ENCODE assay signal across 21 mouse cellular contexts in genomic region chr9:120851914-120852313, GRCm38 (mm10).
"Had no signal": no experiment of that assay in that cellular context is flagged by ENCODE, and none has a peak within 500 bp of the region (broad histone marks: within the 10 kb centered on the region; RNA-seq: fewer than 3 reads in every experiment).

No protein-coding gene starts in this region.

- H3K4me3 ChIP-seq: kidney, embryonic 15.5 days; limb, embryonic 10.5 days; limb, embryonic 13.5 days; liver, embryonic 12.5 days; liver, embryonic 15.5 days; lung, embryonic 15.5 days; megakaryocyte, embryonic 14.5 days; midbrain, embryonic 10.5 days; midbrain, embryonic 13.5 days; myocyte had no signal

- H3K4me1 ChIP-seq: liver, embryonic 12.5 days; liver, embryonic 15.5 days had no signal

- H3K9me3 ChIP-seq: kidney, embryonic 15.5 days; limb, embryonic 10.5 days; limb, embryonic 13.5 days; liver, embryonic 12.5 days; liver, embryonic 15.5 days; lung, embryonic 15.5 days; midbrain, embryonic 10.5 days; midbrain, embryonic 13.5 days had no signal

- H3K36me3 ChIP-seq: kidney, embryonic 15.5 days; limb, embryonic 10.5 days; limb, embryonic 13.5 days; liver, embryonic 12.5 days; liver, embryonic 15.5 days; lung, embryonic 15.5 days; midbrain, embryonic 10.5 days; midbrain, embryonic 13.5 days had no signal

- H3K4me2 ChIP-seq: kidney, embryonic 15.5 days; limb, embryonic 13.5 days; liver, embryonic 12.5 days; liver, embryonic 15.5 days; lung, embryonic 15.5 days; midbrain, embryonic 13.5 days had no signal

- H3K9ac ChIP-seq: limb, embryonic 13.5 days; liver, embryonic 12.5 days; liver, embryonic 15.5 days; lung, embryonic 15.5 days; midbrain, embryonic 13.5 days had no signal

- DNase-seq: liver; lung, adult 18-20 months; lung, postnatal 36 days; right cerebral cortex, adult 18-20 months; right cerebral cortex, postnatal 14 days; right cerebral cortex, postnatal 4 days; thymus, adult 2 months; thymus, postnatal 14 days; thymus, postnatal 4 days had no signal

- H3K27me3 ChIP-seq: kidney, embryonic 15.5 days; limb, embryonic 13.5 days; liver, embryonic 12.5 days; liver, embryonic 15.5 days; lung, embryonic 15.5 days; midbrain, embryonic 13.5 days had no signal

- H3K27ac ChIP-seq: limb, embryonic 10.5 days; limb, embryonic 13.5 days; liver, embryonic 12.5 days; liver, embryonic 15.5 days; midbrain, embryonic 13.5 days; stomach, postnatal 0 days had no signal

- ATAC-seq: liver, embryonic 12.5 days; midbrain, embryonic 13.5 days; midbrain, embryonic 16.5 days had no signal
